Mouse (Mus musculus) midbrain, postnatal 0 days (tissue): ENCODE data around the gene Polr1a. TPM values are rescaled to one million over a fixed set of nuclear protein-coding genes. Genes with fewer than 3 reads are reported as not detected.

ENCODE experiments used
- ATAC-seq: fragments of 200-750 bp; cut with Nextera tagmentation; 2 replicates; pipeline ENCODE4 v1.8.0; 2017; ENCODE audit warnings: moderate number of reproducible peaks, mild to moderate bottlenecking, moderate TSS enrichment, moderate library complexity; ENCODE audit not compliant: low FRiP score
- DNase-seq: peaks from one replicate; pipeline ENCODE4 v3.0.0-alpha.2; 2015; ENCODE audit warnings: low spot score
- H3K27ac ChIP-seq: fragments of 300-500 bp; sonication (generic); 2 replicates; pipeline ENCODE4 v1.5.1; 2014; ENCODE audit warnings: low read depth, mild to moderate bottlenecking, low read length, mixed read lengths
- H3K27me3 ChIP-seq: fragments of 300-500 bp; sonication (generic); 2 replicates; pipeline ENCODE4 v1.6.1; 2014; ENCODE audit warnings: low read length, control low read depth, mixed read lengths; ENCODE audit not compliant: insufficient read depth
- H3K36me3 ChIP-seq: fragments of 300-500 bp; sonication (generic); 2 replicates; pipeline ENCODE4 v1.6.1; 2014; ENCODE audit warnings: low read length, control low read depth, mixed read lengths; ENCODE audit not compliant: insufficient read depth
- H3K4me1 ChIP-seq: fragments of 300-500 bp; sonication (generic); 2 replicates; pipeline ENCODE4 v1.6.1; 2014; ENCODE audit warnings: mild to moderate bottlenecking, control low read depth, antibody characterized with exemption, low read length, mixed read lengths; ENCODE audit not compliant: insufficient read depth
- H3K4me2 ChIP-seq: fragments of 300-500 bp; sonication (generic); 2 replicates; pipeline ENCODE4 v1.6.1; 2014; ENCODE audit warnings: low read depth, mild to moderate bottlenecking, low read length, mixed read lengths; ENCODE audit not compliant: poor library complexity, severe bottlenecking
- H3K4me3 ChIP-seq: fragments of 300-500 bp; sonication (generic); 2 replicates; pipeline ENCODE4 v1.5.1; 2014; ENCODE audit warnings: low read depth, mild to moderate bottlenecking, low read length, moderate library complexity
- H3K9ac ChIP-seq: fragments of 300-500 bp; sonication (generic); replicated peaks from 2 replicates; pipeline ENCODE4 v1.6.1; 2014; ENCODE audit warnings: mild to moderate bottlenecking, low read length, moderate library complexity, mixed read lengths; ENCODE audit not compliant: poor library complexity, severe bottlenecking
- H3K9me3 ChIP-seq: fragments of 300-500 bp; sonication (generic); 2 replicates; pipeline ENCODE4 v1.6.1; 2016; ENCODE audit warnings: low read length, control low read depth
- CTCF ChIP-seq: IDR thresholded peaks from 2 replicates; pipeline ENCODE4 v1.5.1; 2016; ENCODE audit warnings: antibody characterized with exemption, mild to moderate bottlenecking
- WGBS: fragments of 180-500 bp; shearing (Covaris S2); extraction: QIAGEN DNeasy Blood & Tissue Kit; methylation state at CpG from one replicate; pipeline ENCODE4 v1.1.7; 2014; 5-methylcytosine and 5-hydroxymethylcytosine counted together
- polyA plus RNA-seq: library from polyadenylated mRNA; unstranded; fragments of >200 nt; fragmentation: Nextera tagmentation; extraction: Ambion mirVana; gene quantifications from 2 replicates; pipeline ENCODE4 v1.2.1, GENCODE M21; 2015
- total RNA-seq: library from RNA; depleted of rRNA; stranded (reverse); fragments of >200 nt; gene quantifications from 2 replicates; pipeline ENCODE4 v1.2.3, GENCODE M21; 2014

Gene Polr1a
- total and polyA plus RNA-seq, 2 experiments from 2014 or later: 15.8 to 21.8 TPM

- Histone ChIP-seq H3K9ac (no peak overlapping the region), H3K4me1 (no peaks in the 10 kb centered on the region), H3K4me2 (no peak overlapping the region), H3K36me3 (no peaks in the 10 kb centered on the region), H3K27me3 (no peaks in the 10 kb centered on the region), H3K27ac (no peak overlapping the region), H3K9me3 (no peaks in the 10 kb centered on the region), H3K4me3 (no peak overlapping the region)
- WGBS: 93% methylated on average over 4 of the region's 4 CpGs
- no peak for DNase-seq
- no peak for ATAC-seq
- TF ChIP-seq CTCF: no peak
Measured at GRCm38 (mm10) chr6:72008213-72008655, 99.4 kb downstream of the Polr1a start.

DNA sequence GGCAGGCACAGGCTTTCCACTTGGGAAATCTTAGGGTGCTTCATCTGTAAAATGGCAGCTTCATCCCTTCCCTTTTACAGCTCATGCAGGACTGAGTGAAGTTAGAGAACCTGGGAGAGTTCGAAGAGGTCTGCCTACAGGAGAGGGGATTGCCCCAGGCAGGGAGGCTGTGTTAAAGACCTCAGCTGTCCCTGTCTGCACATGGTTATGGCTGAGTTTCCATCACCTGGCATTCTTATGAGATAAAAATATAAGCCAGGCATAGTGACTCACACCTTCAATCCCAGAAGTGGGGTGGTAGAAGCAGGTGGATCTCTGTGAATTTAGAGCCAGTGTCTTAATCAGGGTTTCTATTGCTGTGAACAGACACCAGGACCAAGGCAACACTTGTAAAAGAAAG, 100.6 kb downstream of the Polr1a start:
- TF ChIP-seq CTCF: no peak
- Histone ChIP-seq H3K4me1 (no peaks in the 10 kb centered on the region), H3K4me2 (no peak overlapping the region), H3K27ac (no peak overlapping the region), H3K27me3 (no peaks in the 10 kb centered on the region), H3K36me3 (no peaks in the 10 kb centered on the region), H3K9ac (no peak overlapping the region), H3K4me3 (no peak overlapping the region), H3K9me3 (no peaks in the 10 kb centered on the region)
- 88% methylated on average over 1 of the region's 1 CpGs for WGBS
- DNase-seq (no peak), ATAC-seq (no peak)

DNA sequence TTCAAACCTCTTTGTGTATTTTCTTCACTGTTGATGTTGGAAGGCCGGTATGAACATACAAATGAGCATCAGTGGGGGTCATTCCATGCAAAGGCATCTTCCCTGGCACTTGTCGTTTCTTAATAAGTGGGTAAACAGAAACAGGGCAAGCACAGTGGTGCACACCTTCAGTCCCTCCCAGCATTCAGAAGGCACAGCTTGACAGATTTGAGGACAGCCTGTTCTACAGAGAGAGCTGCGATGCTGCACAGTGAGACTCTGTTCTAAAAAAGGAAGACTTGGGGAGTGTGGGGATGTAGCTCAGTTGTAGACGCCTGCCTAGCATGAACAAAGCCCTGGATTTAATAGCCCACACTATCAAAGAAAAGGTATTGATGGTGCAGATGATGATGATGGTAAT, 105.2 kb downstream of the Polr1a start:
- DNase-seq (no peak), ATAC-seq (no peak)
- no peaks in the 10 kb centered on the region for H3K36me3 ChIP-seq
- H3K27ac ChIP-seq: no peak overlapping the region
- H3K9me3 ChIP-seq: no peaks in the 10 kb centered on the region
- no peak overlapping the region for H3K9ac ChIP-seq
- H3K27me3 ChIP-seq: no peaks in the 10 kb centered on the region
- no peaks in the 10 kb centered on the region for H3K4me1 ChIP-seq
- H3K4me2 ChIP-seq: no peak overlapping the region
- no peak overlapping the region for H3K4me3 ChIP-seq
- WGBS: 52% methylated on average over 4 of the region's 4 CpGs
- no peak for TF ChIP-seq CTCF

GRCm38 (mm10) chr6:72018052-72018451, 109.2 kb downstream of the Polr1a start:
- Histone ChIP-seq H3K4me3 (no peak overlapping the region), H3K27me3 (no peaks in the 10 kb centered on the region), H3K9ac (no peak overlapping the region), H3K4me1 (no peaks in the 10 kb centered on the region), H3K36me3 (no peaks in the 10 kb centered on the region), H3K9me3 (no peaks in the 10 kb centered on the region), H3K4me2 (no peak overlapping the region), H3K27ac (no peak overlapping the region)
- no peak for TF ChIP-seq CTCF
- WGBS: 79% methylated on average over 6 of the region's 6 CpGs
- DNase-seq (no peak), ATAC-seq (no peak)

GRCm38 (mm10) chr6:72025497-72025896, 116.6 kb downstream of the Polr1a start:
- Histone ChIP-seq H3K4me3 (no peak overlapping the region), H3K36me3 (no peaks in the 10 kb centered on the region), H3K27me3 (no peaks in the 10 kb centered on the region), H3K27ac (no peak overlapping the region), H3K4me1 (no peaks in the 10 kb centered on the region), H3K9ac (no peak overlapping the region), H3K9me3 (no peaks in the 10 kb centered on the region), H3K4me2 (no peak overlapping the region)
- no peak for DNase-seq
- ATAC-seq: no peak
- TF ChIP-seq CTCF: no peak

GRCm38 (mm10) chr6:72028079-72028478, 119.2 kb downstream of the Polr1a start:
- ATAC-seq: no peak
- no peak overlapping the region for H3K4me3 ChIP-seq
- H3K27ac ChIP-seq: no peak overlapping the region
- TF ChIP-seq CTCF: no peak
- WGBS: 100% methylated on average over 1 of the region's 1 CpGs
- H3K9me3 ChIP-seq: no peaks in the 10 kb centered on the region
- no peak for DNase-seq
- H3K4me1 ChIP-seq: no peaks in the 10 kb centered on the region
- H3K4me2 ChIP-seq: no peak overlapping the region
- H3K27me3 ChIP-seq: no peaks in the 10 kb centered on the region
- no peak overlapping the region for H3K9ac ChIP-seq
- no peaks in the 10 kb centered on the region for H3K36me3 ChIP-seq
